Mouse (Mus musculus) neutrophil, adult 59 days (primary cell): ENCODE data around the gene Noc4l. TPM values are rescaled to one million over a fixed set of nuclear protein-coding genes. Genes with fewer than 3 reads are reported as not detected.

Experiments used
- total RNA-seq, 2 experiments: library from RNA; stranded (reverse); gene quantifications; 1 replicate in 1 of 2; 2 replicates in 1 of 2; pipeline ENCODE4 v1.2.4; 2023

Gene Noc4l
- total RNA-seq: 10 to 100 TPM; 24.5 to 25.0 TPM

GRCm38 (mm10) chr5:110652719-110653648, at the start of gene Noc4l, which contains the start of gene Ddx51:
Gene Noc4l, minus strand, starts transcription at chr5:110653417.
Gene Ddx51, plus strand, starts transcription at chr5:110653451.

Other genes starting within 250 kb of the Noc4l start
- 100 to 1,000 TPM; 103 to 104 TPM for gene Fbrsl1, start 204.9 kb downstream of the Noc4l start, total RNA-seq
- gene Galnt9, start 109.1 kb downstream of the Noc4l start, total RNA-seq: 1 to 10 TPM; 4.9 to 8.8 TPM
- 10 to 100 TPM; 15.0 to 23.7 TPM for gene Ddx51, start within 50 bp of the Noc4l start, total RNA-seq
- gene Ep400, start 117.3 kb upstream of the Noc4l start, total RNA-seq: 100 to 1,000 TPM; 105 to 115 TPM
- gene Pus1, start 127.2 kb upstream of the Noc4l start, total RNA-seq: 10 to 100 TPM; 11.1 to 15.6 TPM
- gene Ulk1, start 156.7 kb upstream of the Noc4l start, total RNA-seq: 100 to 1,000 TPM in 1 of 2 experiments, 10 to 100 TPM in 1; 90.6 to 100 TPM
- gene Hscb, start 186.4 kb upstream of the Noc4l start, total RNA-seq: 10 to 100 TPM in 1 of 2 experiments, 1 to 10 TPM in 1; 8.8 to 13.1 TPM
- 10 to 100 TPM in 1 of 2 experiments, 1 to 10 TPM in 1; 9.7 to 12.7 TPM for gene Chek2, start 186.6 kb upstream of the Noc4l start, total RNA-seq
- 1 to 10 TPM in 1 of 2 experiments, under 1 TPM in 1; 0.73 to 1.6 TPM for gene Ttc28, start 226.4 kb upstream of the Noc4l start, total RNA-seq